In genomic region chrX:11512439-11512838, GRCm38 (mm10) we compare ENCODE assay signal across 11 mouse cellular contexts.
A peak's percentile ranks its signal among the peaks of the same experiment; 100 is the strongest.
DNase-seq lines count a peak whose midpoint lies in the region; ATAC-seq lines count a peak whose summit lies in the region.
"Had no signal": no experiment of that assay in that cellular context is flagged by ENCODE, and none has a peak within 500 bp of the region (broad histone marks: within the 10 kb centered on the region; RNA-seq: fewer than 3 reads in every experiment).

No protein-coding gene starts in this region.

- no peak overlapping the region for H3K9ac ChIP-seq in neural tube, embryonic 12.5 days
- no peak overlapping the region for H3K9ac ChIP-seq in stomach, embryonic 15.5 days
- H3K9ac ChIP-seq: liver, embryonic 14.5 days had no signal

- peak; percentile 29; the same call in 1 of the 2 replicates for ATAC-seq in neural tube, embryonic 12.5 days (ENCODE audit: low FRiP score, low read depth)
- ATAC-seq in stomach, embryonic 15.5 days (ENCODE audit: insufficient read depth, low FRiP score, low read depth): peak; percentile 56; the same call in 1 of the 2 replicates

- DNase-seq in adrenal gland, adult (ENCODE audit: inconsistent age in 2 of 2, low spot score in 1 of 2): peak; percentile 69 to 76
- DNase-seq in adrenal gland, postnatal 4 days (ENCODE audit: low spot score in 2 of 2): no peak
- no peak for DNase-seq in neural tube, embryonic 10.5 days (ENCODE audit: extremely low spot score, low spot score)
- peak; percentile 12 for DNase-seq in kidney, adult 18-20 months
- no peak for DNase-seq in cerebellum, adult 9-11 months
- no peak for DNase-seq in cerebellum, adult 11 months
- DNase-seq: embryo, embryonic 11 days; thymus, adult 2 months had no signal

- no peak overlapping the region for H3K27ac ChIP-seq in neural tube, embryonic 12.5 days
- H3K27ac ChIP-seq in stomach, embryonic 15.5 days: 0 out of 2 replicates have a peak overlapping the region, but pooled peaks have one; percentile 21
- H3K27ac ChIP-seq: liver, embryonic 14.5 days had no signal

- no peaks in the 10 kb centered on the region for H3K9me3 ChIP-seq in neural tube, embryonic 12.5 days
- no peaks in the 10 kb centered on the region for H3K9me3 ChIP-seq in stomach, embryonic 15.5 days

- H3K36me3 ChIP-seq in neural tube, embryonic 12.5 days: no peaks in the 10 kb centered on the region
- no peaks in the 10 kb centered on the region for H3K36me3 ChIP-seq in stomach, embryonic 15.5 days

- H3K4me2 ChIP-seq in neural tube, embryonic 12.5 days (replicated peaks): no peak overlapping the region
- no peak overlapping the region for H3K4me2 ChIP-seq in stomach, embryonic 15.5 days

- 21% methylated on average over 5 of the region's 5 CpGs for WGBS in neural tube, embryonic 12.5 days
- 39% methylated on average over 5 of the region's 5 CpGs for WGBS in stomach, embryonic 15.5 days

- H3K27me3 ChIP-seq in neural tube, embryonic 12.5 days (replicated peaks): 0 out of 2 replicates have a peak, but pooled peaks cover 4% of the 10 kb centered on the region
- H3K27me3 ChIP-seq in stomach, embryonic 15.5 days (replicated peaks): no peaks in the 10 kb centered on the region

- no peak overlapping the region for H3K4me3 ChIP-seq in neural tube, embryonic 12.5 days
- H3K4me3 ChIP-seq in stomach, embryonic 15.5 days (replicated peaks): no peak overlapping the region

- peaks cover 5% of the 10 kb centered on the region; the same call in 1 of the 2 replicates for H3K4me1 ChIP-seq in neural tube, embryonic 12.5 days
- H3K4me1 ChIP-seq in stomach, embryonic 15.5 days: no peaks in the 10 kb centered on the region

Comparison
In these comparisons a context has a peak if more than half of its experiments do, and no peak if none do; other contexts are left out.
1. DNase-seq: peak in adrenal gland, adult (2 of 2) and kidney, adult 18-20 months (single experiment); none in adrenal gland, postnatal 4 days (0 of 2), neural tube, embryonic 10.5 days (single experiment), cerebellum, adult 9-11 months (single experiment) and cerebellum, adult 11 months (single experiment).